Mouse (Mus musculus): ENCODE data around the gene St5.

DNA sequence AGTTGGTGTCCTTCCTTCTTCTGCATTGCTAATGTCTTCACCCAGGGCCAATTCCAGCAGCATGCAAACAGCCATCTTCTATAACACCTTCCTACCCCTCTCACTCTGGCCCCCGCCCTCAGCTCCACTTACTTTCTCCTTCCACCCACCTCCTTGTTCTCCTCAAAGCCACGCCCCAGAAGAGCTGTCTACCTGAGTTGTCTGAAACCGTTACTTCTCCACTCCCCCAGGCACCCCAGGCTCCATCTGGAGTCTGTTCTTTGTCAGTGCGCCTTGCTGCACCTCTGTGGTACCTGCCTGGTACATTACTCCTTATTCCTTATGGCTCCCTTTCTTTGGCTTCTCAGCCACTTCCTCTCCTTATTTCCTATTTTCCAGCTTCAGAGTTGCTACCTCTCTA lies 170.3 kb downstream of the St5 start:
- no peak for TF ChIP-seq CTCF (IDR thresholded peaks at IDR 0.05; ENCODE audit: control insufficient read depth, insufficient read depth, insufficient read length)
- TF ChIP-seq USF1 (IDR thresholded peaks at IDR 0.05; ENCODE audit: low read depth) = no peak
- TF ChIP-seq MAX (IDR thresholded peaks at IDR 0.05) = no peak
- TF ChIP-seq MYOD1 (IDR thresholded peaks at IDR 0.05; ENCODE audit: control insufficient read depth, insufficient read length, low read depth) = no peak
